ENCODE assay signal across 8 mouse cellular contexts in genomic region chr1:131096132-131096695, GRCm38 (mm10). TPM values are rescaled to one million over a fixed set of nuclear protein-coding genes. Genes with fewer than 3 reads are reported as not detected.
DNase-seq lines count a peak whose midpoint lies in the region; ATAC-seq and TF ChIP-seq lines count a peak whose summit lies in the region.

No protein-coding gene starts in this region.

- H3K36me3 ChIP-seq in heart, embryonic 16.5 days (ENCODE audit: control insufficient read depth, insufficient read depth), result no peaks in the 10 kb centered on the region
- peaks cover 13% of the 10 kb centered on the region for H3K36me3 ChIP-seq in G1E (replicated peaks)
- no peaks in the 10 kb centered on the region for H3K36me3 ChIP-seq in hindbrain, embryonic 15.5 days
- no peaks in the 10 kb centered on the region for H3K36me3 ChIP-seq in midbrain, embryonic 11.5 days (ENCODE audit: control insufficient read depth, insufficient read depth, low read length)

- H3K27ac ChIP-seq in heart, embryonic 16.5 days (ENCODE audit: low read length), result peak overlapping the region; percentile 98
- peak overlapping the region; percentile 83 for H3K27ac ChIP-seq in hindbrain, embryonic 15.5 days (replicated peaks)
- peak overlapping the region; percentile 76 for H3K27ac ChIP-seq in midbrain, embryonic 11.5 days (ENCODE audit: low read depth, low read length)

- ATAC-seq in heart, embryonic 16.5 days (replicated peaks; ENCODE audit: extremely low read depth, insufficient read depth, low FRiP score), result no peak
- ATAC-seq in G1E (ENCODE audit: extremely low read depth, insufficient number of reproducible peaks, low FRiP score, poor library complexity, severe bottlenecking), result no peak
- ATAC-seq in hindbrain, embryonic 15.5 days (ENCODE audit: low FRiP score, low read depth), result no peak
- no peak for ATAC-seq in midbrain, embryonic 11.5 days (ENCODE audit: low FRiP score)

- DNase-seq in heart, adult 9 months (ENCODE audit: low spot score in 2 of 2), result no peak
- peak; percentile 55 for DNase-seq in G1E (ENCODE audit: low spot score)
- DNase-seq in midbrain, embryonic 11.5 days (ENCODE audit: low spot score, missing footprints), result peak; percentile 89
- DNase-seq in left cerebral cortex, adult 9 months (ENCODE audit: low spot score in 2 of 2), result no peak
- DNase-seq in thymus, postnatal 4 days, result no peak
- no peak for DNase-seq in frontal cortex, postnatal 14 days (ENCODE audit: low spot score in 2 of 2)

- H3K4me2 ChIP-seq in heart, embryonic 16.5 days (ENCODE audit: low read depth, low read length), result peak overlapping the region; percentile 79
- H3K4me2 ChIP-seq in hindbrain, embryonic 15.5 days, result peak overlapping the region; percentile 73
- H3K4me2 ChIP-seq in midbrain, embryonic 11.5 days, result peak overlapping the region; percentile 67

- WGBS in heart, embryonic 16.5 days, result 5% methylated on average over 9 of the region's 9 CpGs
- WGBS in hindbrain, embryonic 15.5 days, result 26% methylated on average over 9 of the region's 9 CpGs
- 27% methylated on average over 9 of the region's 9 CpGs for WGBS in midbrain, embryonic 11.5 days

- H3K4me3 ChIP-seq in heart, embryonic 16.5 days (ENCODE audit: low read length), result peak overlapping the region; percentile 99
- peak overlapping the region; percentile 77 for H3K4me3 ChIP-seq in G1E (ENCODE audit: low read depth, low read length)
- peak overlapping the region; percentile 80 for H3K4me3 ChIP-seq in hindbrain, embryonic 15.5 days
- peak overlapping the region; percentile 88 for H3K4me3 ChIP-seq in midbrain, embryonic 11.5 days (ENCODE audit: low read depth, low read length)

- peaks cover 51% of the 10 kb centered on the region for H3K4me1 ChIP-seq in heart, embryonic 16.5 days (ENCODE audit: control insufficient read depth, insufficient read depth, low read length)
- peaks cover 30% of the 10 kb centered on the region for H3K4me1 ChIP-seq in G1E (ENCODE audit: insufficient read depth, low read depth, low read length)
- H3K4me1 ChIP-seq in hindbrain, embryonic 15.5 days (replicated peaks), result peaks cover 43% of the 10 kb centered on the region
- H3K4me1 ChIP-seq in midbrain, embryonic 11.5 days (ENCODE audit: control insufficient read depth, insufficient read depth, low read length), result peaks cover 25% of the 10 kb centered on the region

- no peaks in the 10 kb centered on the region for H3K9me3 ChIP-seq in heart, embryonic 16.5 days (replicated peaks; ENCODE audit: control insufficient read depth, low read length)
- H3K9me3 ChIP-seq in G1E (replicated peaks), result no peaks in the 10 kb centered on the region
- H3K9me3 ChIP-seq in hindbrain, embryonic 15.5 days, result no peaks in the 10 kb centered on the region
- H3K9me3 ChIP-seq in midbrain, embryonic 11.5 days (ENCODE audit: control insufficient read depth, low read length), result no peaks in the 10 kb centered on the region

- H3K27me3 ChIP-seq in heart, embryonic 16.5 days (ENCODE audit: control insufficient read depth, insufficient read depth, low read length), result no peaks in the 10 kb centered on the region
- peaks cover 32% of the 10 kb centered on the region for H3K27me3 ChIP-seq in G1E (ENCODE audit: insufficient read depth, low read length)
- H3K27me3 ChIP-seq in hindbrain, embryonic 15.5 days, result no peaks in the 10 kb centered on the region
- H3K27me3 ChIP-seq in midbrain, embryonic 11.5 days (ENCODE audit: control insufficient read depth, insufficient read depth, low read length), result no peaks in the 10 kb centered on the region

- H3K9ac ChIP-seq in heart, embryonic 16.5 days (ENCODE audit: low read length), result peak overlapping the region; percentile 99
- peak overlapping the region; percentile 83 for H3K9ac ChIP-seq in hindbrain, embryonic 15.5 days
- H3K9ac ChIP-seq in midbrain, embryonic 11.5 days (ENCODE audit: low read length), result peak overlapping the region; percentile 73

- TF ChIP-seq CTCF in G1E (IDR thresholded peaks at IDR 0.05; ENCODE audit: low read depth, low read length), result no peak

RNA-seq across cellular contexts. Expression of gene Mapkapk2, which starts 1.4 kb away (rescaled TPM):
- polyA plus RNA-seq in heart, embryonic 16.5 days (2015; fragmentation: Nextera tagmentation; extraction: Ambion mirVana), result 61.4 and 66.8 TPM in 2 replicates
- total RNA-seq in G1E (2014; fragmentation: Nextera tagmentation) (93.4 and 112 TPM in 2 replicates), G1E (2017) (53.1 and 63.8 TPM in 2 replicates)
- 64.3 and 79.4 TPM in 2 replicates for polyA plus RNA-seq in G1E (2012)
- 20.0 and 22.1 TPM in 2 replicates for polyA plus RNA-seq in hindbrain, embryonic 15.5 days (2015; fragmentation: Nextera tagmentation; extraction: Ambion mirVana)
- 49.8 and 56.0 TPM in 2 replicates for polyA plus RNA-seq in midbrain, embryonic 11.5 days (2014; fragmentation: Nextera tagmentation; extraction: Ambion mirVana)

RNA-seq across cellular contexts. Expression of gene Dyrk3, which starts 41.9 kb away (rescaled TPM):
- polyA plus RNA-seq in heart, embryonic 16.5 days (2015; fragmentation: Nextera tagmentation; extraction: Ambion mirVana), result 1.8 and 2.1 TPM in 2 replicates
- total RNA-seq in G1E (2014; fragmentation: Nextera tagmentation) (52.4 and 59.4 TPM in 2 replicates), G1E (2017) (16.9 and 18.1 TPM in 2 replicates)
- 21.1 and 21.9 TPM in 2 replicates for polyA plus RNA-seq in G1E (2012)
- 13.8 and 15.9 TPM in 2 replicates for polyA plus RNA-seq in hindbrain, embryonic 15.5 days (2015; fragmentation: Nextera tagmentation; extraction: Ambion mirVana)
- 17.2 and 23.4 TPM in 2 replicates for polyA plus RNA-seq in midbrain, embryonic 11.5 days (2014; fragmentation: Nextera tagmentation; extraction: Ambion mirVana)

RNA-seq across cellular contexts. Expression of gene Eif2d, which starts 56.8 kb away (rescaled TPM):
- polyA plus RNA-seq in heart, embryonic 16.5 days (2015; fragmentation: Nextera tagmentation; extraction: Ambion mirVana), result 48.1 and 50.1 TPM in 2 replicates
- total RNA-seq in G1E (2014; fragmentation: Nextera tagmentation) (297 and 347 TPM in 2 replicates), G1E (2017) (79.5 and 89.2 TPM in 2 replicates)
- 58.0 and 70.5 TPM in 2 replicates for polyA plus RNA-seq in G1E (2012)
- polyA plus RNA-seq in hindbrain, embryonic 15.5 days (2015; fragmentation: Nextera tagmentation; extraction: Ambion mirVana), result 49.1 and 51.9 TPM in 2 replicates
- 55.7 and 56.7 TPM in 2 replicates for polyA plus RNA-seq in midbrain, embryonic 11.5 days (2014; fragmentation: Nextera tagmentation; extraction: Ambion mirVana)

Comparison
In these comparisons a context has a peak if more than half of its experiments do, and no peak if none do; other contexts are left out.
1. DNase-seq: peak in G1E (single experiment) and midbrain, embryonic 11.5 days (single experiment); none in heart, adult 9 months (0 of 2), left cerebral cortex, adult 9 months (0 of 2), thymus, postnatal 4 days (single experiment) and frontal cortex, postnatal 14 days (0 of 2).
2. Peak in every context shown above with its lines, with median percentiles within 50 percentile points of each other: H3K27ac ChIP-seq, H3K4me2 ChIP-seq, H3K4me3 ChIP-seq and H3K9ac ChIP-seq.